Mouse (Mus musculus) spleen, postnatal 10 days (tissue): ENCODE data around the gene Fam13c.

Experiments
- DNase-seq, 2 experiments: peaks; one replicate each; pipeline ENCODE4 v3.0.0; 2021 to 2022; ENCODE audit warnings: low spot score in 2 of 2

Gene Fam13c

DNA sequence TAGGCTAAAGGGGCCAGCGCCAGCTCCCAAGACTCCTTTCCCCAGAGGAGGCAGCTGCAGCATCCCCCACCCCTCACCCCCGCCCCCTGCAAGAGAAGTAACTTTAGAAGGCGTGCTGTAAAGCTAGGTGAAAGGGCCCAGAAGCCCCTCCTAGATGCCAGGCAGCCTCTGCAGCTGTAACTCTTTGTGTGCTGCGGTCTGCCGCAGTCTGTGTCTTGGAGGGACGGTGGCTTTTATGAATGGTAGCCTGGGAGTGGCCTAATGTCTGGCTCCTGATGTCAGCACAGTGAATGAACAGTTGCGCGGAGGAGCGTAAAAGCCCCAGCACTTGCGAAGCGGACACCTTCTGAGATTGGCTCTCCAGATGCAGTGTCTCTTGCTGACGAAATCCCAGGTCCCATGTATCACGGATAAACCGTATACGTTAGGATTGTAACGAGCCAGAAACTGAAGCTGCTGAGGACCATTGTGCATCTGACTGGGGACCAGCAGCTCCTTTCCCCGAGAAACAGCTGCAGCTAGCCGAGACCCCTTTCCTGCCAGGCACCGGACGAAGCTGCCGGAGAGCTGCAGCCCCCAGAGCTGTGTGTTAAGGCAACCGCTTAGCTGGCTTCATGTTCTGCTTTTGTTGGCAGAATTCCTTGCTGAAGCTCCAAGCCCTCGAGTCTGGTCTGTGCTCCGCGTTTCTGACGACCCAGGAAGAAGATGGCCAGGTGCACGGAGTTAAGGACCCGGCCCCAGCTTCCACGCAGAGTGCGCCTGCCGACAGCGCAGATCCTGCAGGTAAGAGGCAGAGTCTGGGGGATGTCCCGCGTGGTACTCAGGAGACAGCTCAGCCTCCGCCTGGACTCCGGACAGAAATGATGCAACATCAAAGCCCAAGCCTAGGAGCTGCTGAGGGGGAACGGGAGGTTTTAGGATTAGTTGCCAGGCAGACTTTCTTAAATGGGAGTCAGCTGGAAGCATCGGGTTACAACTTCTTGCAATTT lies 80.2 kb downstream of the Fam13c start:
- no peak for DNase-seq

DNA sequence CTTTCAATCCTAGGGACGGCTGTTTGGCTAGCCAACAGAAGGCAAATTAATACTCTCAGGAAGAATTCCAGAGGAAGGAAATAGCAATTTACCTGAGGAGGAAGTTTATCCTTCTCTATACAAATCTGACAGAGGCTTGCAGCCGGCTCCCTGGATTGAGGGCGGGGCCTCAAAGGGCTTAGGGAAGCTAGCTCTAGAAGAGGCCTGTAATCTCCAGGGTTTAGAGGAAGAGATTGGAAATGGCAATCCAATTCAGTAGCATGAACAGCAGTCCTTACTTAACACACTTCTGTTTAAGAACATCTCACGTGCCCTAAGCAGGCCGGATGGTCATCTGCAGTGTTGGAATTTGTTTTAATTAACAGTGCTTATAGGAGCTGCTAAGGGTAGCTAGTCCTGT lies 81.1 kb downstream of the Fam13c start:
- DNase-seq: no peak

DNA sequence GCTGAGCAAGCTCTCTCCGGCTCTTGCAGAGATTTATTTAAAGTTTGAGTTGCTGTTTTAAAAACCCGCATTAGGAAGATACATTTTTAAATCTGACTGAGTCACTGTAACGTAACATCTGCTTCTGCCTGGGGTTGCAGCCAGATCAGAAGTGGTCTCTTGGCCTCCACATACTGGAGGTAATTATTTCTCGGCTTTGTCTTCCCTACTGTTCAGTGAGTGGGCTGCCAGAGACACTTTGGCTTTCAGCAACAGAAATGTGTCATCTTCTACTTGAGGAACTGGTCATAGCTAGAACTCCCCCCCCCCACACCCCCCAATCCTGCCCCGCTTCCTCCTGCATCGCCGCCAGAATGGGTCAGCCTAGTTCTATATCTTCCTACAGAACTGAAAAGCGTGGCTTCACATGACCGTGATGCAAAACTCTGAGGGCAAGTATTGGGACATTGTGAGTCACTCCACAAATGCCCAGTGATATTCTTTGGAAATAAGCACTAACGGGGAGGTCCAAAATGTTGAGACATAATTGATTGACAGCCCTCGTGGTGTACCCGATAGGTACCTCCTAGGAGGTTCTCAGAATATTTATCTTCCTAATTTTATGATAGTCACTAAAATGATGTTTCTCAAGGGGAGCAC lies 90.0 kb downstream of the Fam13c start:
- DNase-seq: no peak

- no peak for DNase-seq
Observed at GRCm38 (mm10) chr10:70532249-70532648, 92.0 kb downstream of the Fam13c start.

DNA sequence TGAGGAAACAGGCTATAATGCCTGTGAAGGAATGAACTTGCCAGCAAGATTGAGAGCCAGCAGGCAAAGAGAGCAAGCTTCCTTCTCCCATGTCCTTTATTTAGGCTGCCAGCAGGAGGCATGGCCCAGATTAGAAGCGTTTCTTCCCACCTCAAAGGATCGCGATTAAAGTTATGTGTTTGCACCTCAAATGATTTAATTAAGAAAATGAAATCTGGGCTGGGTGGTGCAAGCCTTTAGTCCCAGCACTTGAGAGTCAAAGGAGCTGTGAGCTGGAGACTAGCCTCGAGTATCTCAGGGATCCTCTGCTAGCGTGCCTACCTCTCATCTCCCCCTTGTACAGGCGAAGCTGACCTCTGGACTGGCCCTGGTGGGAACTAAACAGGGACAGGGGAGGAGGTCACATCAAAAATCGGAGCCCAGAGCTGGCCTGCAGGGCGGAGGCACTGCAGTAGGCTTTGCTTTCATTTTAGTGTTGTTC lies 93.1 kb downstream of the Fam13c start:
- no peak for DNase-seq

- DNase-seq: no peak
Observed at GRCm38 (mm10) chr10:70533986-70534385, 93.7 kb downstream of the Fam13c start.

DNA sequence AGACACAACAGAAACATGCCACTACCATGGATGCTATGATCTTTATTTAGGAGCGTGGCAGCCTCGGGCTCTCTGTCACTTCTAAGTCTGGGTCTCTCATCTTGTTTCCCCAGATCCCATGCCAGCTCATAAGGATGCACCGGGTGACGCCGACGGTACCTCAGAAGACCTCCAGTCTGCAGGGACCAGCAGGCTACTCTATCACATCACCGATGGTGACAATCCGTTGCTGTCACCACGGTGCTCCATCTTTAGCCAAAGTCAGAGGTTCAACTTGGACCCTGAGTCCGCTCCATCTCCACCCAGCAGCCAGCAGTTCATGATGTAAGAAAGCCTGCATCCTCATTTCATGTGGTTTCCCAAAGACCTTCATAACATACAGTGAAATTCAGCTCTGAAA lies 94.3 kb downstream of the Fam13c start:
- DNase-seq: no peak

DNA sequence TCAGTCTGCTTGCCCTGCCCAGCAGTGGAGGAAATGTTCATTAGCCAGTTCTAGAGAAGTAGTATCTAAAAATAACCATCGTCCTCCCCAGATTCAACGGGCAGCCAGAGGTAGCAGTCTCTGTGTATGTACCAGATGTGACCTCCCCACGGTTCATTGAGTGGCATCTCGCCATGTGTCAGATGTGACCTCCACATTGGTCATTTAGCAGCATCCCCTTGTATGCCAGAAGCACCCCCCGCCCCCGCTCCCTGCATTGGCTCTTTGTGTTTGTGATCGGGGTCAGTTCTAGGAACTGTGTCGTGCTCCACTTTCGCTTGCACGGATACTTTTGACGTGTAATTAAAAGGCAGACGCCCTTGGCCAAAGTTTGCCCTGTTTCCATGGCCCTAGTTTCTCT lies 95.1 kb downstream of the Fam13c start:
- DNase-seq: no peak

- DNase-seq: no peak
Observed at GRCm38 (mm10) chr10:70537694-70538093, 97.4 kb downstream of the Fam13c start.

DNA sequence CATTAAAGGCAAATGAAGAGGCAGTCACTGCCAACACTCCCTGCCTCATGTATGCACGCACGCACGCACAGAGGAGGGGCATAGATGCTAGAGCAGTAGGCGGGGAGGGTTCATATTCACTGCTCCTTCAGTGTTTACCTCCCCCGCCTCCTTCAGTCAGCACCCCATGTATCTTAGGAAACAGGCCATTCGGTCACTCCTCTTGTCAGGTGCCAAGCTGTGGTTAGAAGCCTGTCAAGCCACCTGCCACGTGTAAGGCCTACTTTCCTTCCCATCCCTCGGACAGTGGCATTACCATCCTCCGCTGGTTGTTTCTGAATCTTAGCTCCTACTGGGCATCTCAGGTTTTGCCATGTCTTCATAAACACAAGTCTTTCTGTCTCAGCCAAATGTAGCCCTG lies 99.0 kb downstream of the Fam13c start:
- no peak for DNase-seq

GRCm38 (mm10) chr10:70540456-70541195 lies 100.3 kb downstream of the Fam13c start:
- DNase-seq: no peak

DNA sequence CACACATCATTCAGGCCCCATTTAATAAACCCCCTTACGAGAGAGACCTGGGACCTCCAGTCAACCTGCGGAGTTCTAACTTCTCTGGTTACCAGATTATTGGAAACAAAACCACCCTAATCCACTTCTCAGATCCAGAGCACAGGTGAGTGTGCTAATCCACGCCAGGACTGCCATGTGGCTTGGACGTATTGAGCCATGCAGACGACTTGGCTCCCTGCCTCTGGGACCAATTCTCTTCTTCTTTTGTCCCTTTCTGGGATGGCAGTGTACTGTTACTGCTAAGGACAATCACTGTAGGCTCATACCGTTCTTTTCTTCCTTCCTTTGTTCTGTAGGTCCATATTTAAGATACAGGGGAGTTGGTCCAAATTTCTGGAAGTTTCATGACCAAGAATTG lies 102.6 kb downstream of the Fam13c start:
- no peak for DNase-seq

DNA sequence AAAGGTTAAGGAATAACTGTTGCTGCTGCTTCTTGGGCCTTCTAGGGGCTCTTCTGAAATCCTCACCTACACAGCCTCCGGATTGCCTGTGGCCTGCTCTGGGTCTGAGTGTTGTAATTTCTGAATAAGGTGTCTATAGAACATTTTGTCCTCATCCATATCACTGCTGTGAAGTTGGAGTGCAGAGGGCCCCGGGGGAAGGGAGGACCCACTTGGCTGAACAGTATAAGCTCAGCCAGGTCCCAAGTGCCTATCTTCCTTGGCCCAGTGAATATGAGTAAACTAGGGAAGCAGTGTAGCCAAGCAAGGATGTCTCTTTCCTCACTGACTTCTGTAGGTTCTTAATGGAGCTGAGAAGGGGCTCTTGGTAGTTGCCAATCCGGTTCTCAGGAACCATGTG lies 112.2 kb downstream of the Fam13c start:
- no peak for DNase-seq

DNA sequence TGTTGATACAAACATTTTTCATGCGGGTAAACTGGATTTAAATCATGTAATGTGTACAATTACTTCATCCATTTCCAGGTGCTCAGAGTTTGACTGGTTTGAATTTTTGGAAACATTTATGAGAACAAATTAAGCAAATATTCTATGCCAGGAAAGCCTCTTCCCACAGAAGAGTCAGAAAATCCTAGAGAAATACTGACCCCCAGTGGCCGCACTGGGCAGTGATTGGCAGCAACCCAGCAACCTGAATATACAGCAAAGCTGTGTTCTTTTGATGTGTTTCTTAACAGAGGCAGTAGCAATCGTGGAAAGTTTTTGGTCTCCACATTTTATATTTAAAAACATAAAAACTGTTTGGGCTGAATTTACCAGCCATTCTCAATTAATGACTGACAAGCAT lies 123.4 kb downstream of the Fam13c start:
- DNase-seq: peak; percentile 4 to 25

GRCm38 (mm10) chr10:70581556-70582211 lies 141.4 kb downstream of the Fam13c start:
- no peak for DNase-seq

DNA sequence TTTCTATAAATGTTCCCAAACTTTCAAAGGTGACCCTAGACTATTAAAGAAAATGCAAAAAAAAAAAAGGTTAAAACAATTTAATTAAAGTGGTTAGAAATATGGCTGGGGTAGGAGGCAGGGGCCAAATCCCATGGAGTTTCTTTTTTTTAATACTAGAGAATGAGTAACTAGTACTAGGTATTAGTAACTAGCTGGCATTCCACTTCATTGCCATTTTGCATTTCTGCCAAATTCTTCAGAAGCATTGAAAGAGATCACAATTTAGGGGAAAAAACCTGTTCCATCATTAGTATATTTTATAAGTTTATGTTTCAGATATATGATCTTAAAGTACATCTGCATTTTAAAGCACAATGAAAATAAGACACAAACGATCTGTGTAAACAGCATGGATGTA lies 143.9 kb downstream of the Fam13c start:
- DNase-seq: no peak

DNA sequence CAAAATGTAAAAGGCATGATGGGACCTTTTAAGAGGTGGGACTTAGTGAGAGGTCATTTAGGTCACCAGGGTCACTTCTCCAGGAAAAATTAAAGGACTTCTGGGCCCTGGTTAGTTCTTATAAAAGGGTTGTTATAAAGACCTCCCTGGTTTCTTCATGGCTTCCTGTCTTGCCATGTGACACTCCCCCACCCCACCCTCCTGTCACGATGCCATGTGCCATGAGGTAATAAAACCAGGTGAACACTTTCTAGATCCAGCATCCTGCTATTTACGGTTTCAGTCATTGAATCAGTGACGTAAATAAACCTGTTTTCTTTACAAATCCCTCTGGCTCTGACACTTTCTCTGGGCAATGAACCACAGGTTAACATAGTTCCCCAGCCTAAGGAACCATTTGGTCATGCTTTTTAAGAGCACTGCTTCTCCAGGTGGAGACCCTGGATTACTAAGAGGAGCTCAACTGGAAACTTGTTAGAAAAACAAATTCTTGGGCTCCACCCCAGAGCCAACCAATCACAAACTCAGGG lies 146.7 kb downstream of the Fam13c start:
- no peak for DNase-seq

- DNase-seq: no peak
Observed at GRCm38 (mm10) chr10:70594007-70594406, 153.7 kb downstream of the Fam13c start.

DNA sequence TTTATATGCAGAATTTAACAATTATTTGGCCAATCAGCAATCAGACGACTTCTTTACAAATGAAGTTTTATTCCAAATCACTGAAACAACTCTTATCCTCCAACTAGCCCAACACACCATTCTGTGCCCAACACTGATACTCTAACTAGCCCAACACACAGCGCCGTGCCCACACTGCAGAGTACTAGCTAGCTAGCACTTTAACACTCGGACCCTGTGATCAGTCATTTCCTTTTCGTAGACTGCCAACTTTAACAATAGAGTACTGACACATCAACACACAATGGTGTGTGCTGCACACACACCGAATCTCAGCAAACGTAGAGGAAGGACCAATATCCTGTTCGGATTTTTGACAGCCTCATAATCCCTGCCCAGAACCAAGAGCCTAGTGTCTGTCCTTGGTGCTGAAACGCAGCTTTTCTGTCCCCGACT lies 157.8 kb downstream of the Fam13c start:
- no peak for DNase-seq

- DNase-seq: peak in 1 of 2 experiments; percentile 10
Observed at GRCm38 (mm10) chr10:70598516-70599125, 158.3 kb downstream of the Fam13c start.
